Mouse (Mus musculus): ENCODE data around the gene Fubp1. TPM values are rescaled to one million over a fixed set of nuclear protein-coding genes. Genes with fewer than 3 reads are reported as not detected.
A peak's percentile ranks its signal among the peaks of the same experiment; 100 is the strongest.

The Fubp1 gene
- polyA plus RNA-seq, 1 experiment, result 142 TPM

DNA sequence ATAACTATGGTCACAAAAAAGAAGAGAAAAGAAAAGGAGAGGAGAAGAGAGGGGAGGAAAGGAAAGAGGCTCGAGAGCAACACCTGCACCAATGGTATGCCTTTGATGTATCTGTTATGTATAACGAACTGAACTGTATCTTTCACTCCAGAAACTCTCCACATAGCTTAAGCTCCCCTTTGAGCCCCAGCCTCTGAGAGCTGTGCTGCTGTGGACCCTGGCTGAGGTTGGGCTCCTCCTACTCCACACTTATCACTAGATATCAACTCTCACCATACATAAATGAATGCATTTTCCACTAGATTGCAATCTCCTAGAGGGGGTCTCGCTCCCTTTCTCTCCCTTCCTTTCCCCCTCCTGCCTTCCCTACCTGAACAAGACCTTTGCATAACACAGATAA is 6.2 kb upstream of the Fubp1 start:
- no peak overlapping the region for H3K4me3 ChIP-seq (ENCODE audit: insufficient read depth, low read length)
- TF ChIP-seq CTCF (IDR thresholded peaks at IDR 0.05; ENCODE audit: borderline replicate concordance, insufficient read depth, low read length) (no peak), POLR2A (IDR thresholded peaks at IDR 0.05; ENCODE audit: low read depth, low read length) (no peak)
- no peak overlapping the region for H3K27ac ChIP-seq (ENCODE audit: insufficient read depth, low read length)
- peaks cover 6% of the 10 kb centered on the region; the same call in 1 of the 2 replicates for H3K4me1 ChIP-seq (ENCODE audit: control insufficient read depth, insufficient read depth, low read length)

DNA sequence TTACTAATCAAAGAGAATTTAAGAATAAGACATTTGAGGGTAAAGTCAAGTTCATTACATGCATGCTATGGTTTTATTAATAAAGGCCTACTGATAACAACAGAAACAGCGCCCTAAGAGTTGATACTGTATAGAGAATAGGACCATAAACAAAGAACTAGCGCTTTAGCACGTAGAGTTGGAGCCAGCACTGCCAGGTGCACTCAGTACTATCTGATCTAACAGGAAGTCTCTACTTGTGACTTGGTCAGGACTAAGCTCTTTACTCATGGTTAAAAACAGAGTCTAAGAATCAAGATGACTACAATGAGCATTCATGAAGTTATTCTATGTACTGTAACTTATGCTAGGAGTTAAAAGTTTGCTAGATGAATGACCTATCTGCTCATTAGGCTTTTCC is 5.6 kb upstream of the Fubp1 start:
- no peak for TF ChIP-seq CTCF (IDR thresholded peaks at IDR 0.05; ENCODE audit: borderline replicate concordance, insufficient read depth, low read length)
- no peak for TF ChIP-seq POLR2A (IDR thresholded peaks at IDR 0.05; ENCODE audit: low read depth, low read length)
- no peak overlapping the region for H3K4me3 ChIP-seq (ENCODE audit: insufficient read depth, low read length)
- H3K4me1 ChIP-seq (ENCODE audit: control insufficient read depth, insufficient read depth, low read length), result peaks cover 6% of the 10 kb centered on the region; the same call in 1 of the 2 replicates
- H3K27ac ChIP-seq (ENCODE audit: insufficient read depth, low read length), result no peak overlapping the region

- no peak overlapping the region for H3K27ac ChIP-seq (ENCODE audit: insufficient read depth, low read length)
- no peak overlapping the region for H3K4me3 ChIP-seq (ENCODE audit: insufficient read depth, low read length)
- H3K4me1 ChIP-seq (ENCODE audit: control insufficient read depth, insufficient read depth, low read length), result peaks cover 6% of the 10 kb centered on the region; the same call in 1 of the 2 replicates
- TF ChIP-seq POLR2A (IDR thresholded peaks at IDR 0.05; ENCODE audit: low read depth, low read length) (no peak), CTCF (IDR thresholded peaks at IDR 0.05; ENCODE audit: borderline replicate concordance, insufficient read depth, low read length) (no peak)
Measured at GRCm38 (mm10) chr3:152207156-152207555, 3.1 kb upstream of the Fubp1 start.

DNA sequence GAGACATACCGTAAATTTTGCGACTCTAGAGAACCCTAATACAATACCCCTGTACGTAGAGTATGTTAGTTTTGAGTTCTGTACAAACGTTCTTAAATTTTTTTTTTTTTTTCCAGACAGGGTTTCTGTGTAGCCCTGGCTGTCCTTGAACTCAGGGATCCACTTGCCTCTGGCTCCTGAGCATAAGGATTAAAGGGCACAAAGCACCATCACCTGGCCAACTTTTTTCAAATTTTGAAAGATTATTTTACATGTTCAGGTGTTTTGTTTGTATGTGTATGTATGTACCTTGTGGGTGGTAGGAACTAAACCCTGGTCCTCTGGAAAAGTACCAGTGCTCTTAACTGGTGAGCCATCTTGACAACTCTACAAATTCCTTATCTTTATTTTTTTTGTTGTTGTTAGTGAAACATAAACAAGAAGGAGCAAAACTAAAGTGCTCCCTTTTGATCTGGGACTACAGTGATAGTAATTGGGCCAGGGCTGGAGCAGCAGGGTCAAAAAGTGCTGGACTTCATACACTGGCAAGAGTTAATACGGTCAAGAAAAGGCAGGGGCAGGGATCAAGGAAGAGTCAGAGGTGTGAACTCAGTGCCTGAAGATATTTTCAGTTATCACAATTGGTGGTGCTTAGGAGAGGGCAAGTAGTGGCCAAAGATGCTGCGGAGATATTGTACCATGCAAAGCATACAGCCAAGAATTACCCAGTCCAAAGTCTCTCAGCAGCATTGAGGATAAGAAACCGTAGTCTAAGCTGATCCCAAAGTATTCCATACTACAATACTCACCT is 1.9 kb upstream of the Fubp1 start:
- Histone ChIP-seq H3K4me1 (ENCODE audit: control insufficient read depth, insufficient read depth, low read length) (peaks cover 6% of the 10 kb centered on the region; the same call in 1 of the 2 replicates), H3K27ac (ENCODE audit: insufficient read depth, low read length) (no peak overlapping the region), H3K4me3 (ENCODE audit: insufficient read depth, low read length) (no peak overlapping the region)
- no peak for TF ChIP-seq CTCF (IDR thresholded peaks at IDR 0.05; ENCODE audit: borderline replicate concordance, insufficient read depth, low read length)
- no peak for TF ChIP-seq POLR2A (IDR thresholded peaks at IDR 0.05; ENCODE audit: low read depth, low read length)

DNA sequence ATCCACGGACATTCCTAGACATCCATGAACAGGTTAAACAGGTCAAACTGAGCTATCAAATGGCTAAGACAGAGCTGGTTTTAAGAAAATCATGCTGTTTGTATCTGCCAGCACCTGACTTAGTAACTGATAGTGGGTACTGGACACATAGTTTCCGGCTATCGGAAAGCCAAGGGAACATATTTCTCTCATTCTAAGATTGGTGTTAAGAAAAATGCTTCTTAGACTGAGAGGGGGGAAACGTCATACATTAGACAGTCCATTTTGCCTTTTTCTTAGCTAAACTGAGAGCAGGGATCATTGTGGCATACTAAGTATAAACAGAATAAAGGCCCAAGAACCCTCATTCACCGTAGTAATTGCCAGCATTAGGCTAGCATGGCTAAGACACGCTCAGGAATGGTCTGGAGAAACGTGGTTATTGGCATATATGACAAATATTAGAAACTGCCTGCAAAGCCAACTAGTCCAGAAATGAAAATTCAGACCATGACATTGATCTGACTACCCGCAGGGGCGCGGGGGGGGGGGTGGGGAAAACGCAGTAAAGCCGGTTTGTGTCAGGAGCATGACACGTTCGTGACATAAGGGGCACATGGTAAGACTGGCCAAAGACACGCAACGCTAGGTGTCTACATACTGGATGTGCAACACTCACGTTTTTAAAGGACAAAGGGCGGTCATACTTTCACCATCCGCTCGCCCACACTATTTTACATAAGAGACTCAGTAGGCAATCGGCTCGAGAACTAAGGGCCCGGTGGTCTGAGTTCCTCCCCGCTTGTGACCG is 850 bp upstream of the Fubp1 start:
- Histone ChIP-seq H3K4me1 (ENCODE audit: control insufficient read depth, insufficient read depth, low read length) (peaks cover 6% of the 10 kb centered on the region; the same call in 1 of the 2 replicates), H3K4me3 (ENCODE audit: insufficient read depth, low read length) (peak overlapping the region; percentile 95), H3K27ac (ENCODE audit: insufficient read depth, low read length) (peak overlapping the region; percentile 98)
- TF ChIP-seq POLR2A (IDR thresholded peaks at IDR 0.05; ENCODE audit: low read depth, low read length), result peak; percentile 62
- no peak for TF ChIP-seq CTCF (IDR thresholded peaks at IDR 0.05; ENCODE audit: borderline replicate concordance, insufficient read depth, low read length)

DNA sequence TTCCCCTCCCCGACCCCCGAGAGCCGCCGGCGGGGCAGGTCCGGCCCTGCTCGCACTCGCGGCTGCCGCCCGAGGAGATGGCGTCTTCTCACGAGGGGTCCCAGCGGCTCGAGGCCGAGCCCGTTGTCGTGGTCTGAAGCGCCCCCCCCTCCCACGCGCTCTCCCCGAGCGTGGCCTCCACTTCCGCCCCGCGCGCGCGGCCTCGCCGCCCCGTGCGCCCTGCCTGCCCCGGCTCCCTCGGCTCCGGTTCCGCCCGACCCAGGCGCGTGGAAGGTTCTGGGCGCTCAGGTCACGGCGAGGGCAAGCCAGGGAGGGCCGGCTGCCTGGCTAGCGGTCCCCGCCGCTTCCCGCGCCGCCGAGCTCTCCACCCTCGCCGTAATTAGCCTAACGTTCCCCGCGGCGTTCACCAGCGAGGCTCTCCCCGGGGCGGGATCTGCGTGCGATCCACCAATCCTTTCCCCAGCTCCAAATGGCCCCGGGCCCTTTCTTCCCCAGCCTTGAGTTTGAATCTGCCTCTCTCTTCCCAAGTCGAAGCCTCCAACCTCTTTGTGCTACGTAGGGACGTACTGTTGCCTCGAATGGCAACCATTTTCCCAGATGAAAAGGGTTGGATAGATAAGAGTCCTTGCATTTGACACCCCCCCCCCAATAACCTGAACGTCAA is 638 bp downstream of the Fubp1 start:
- TF ChIP-seq POLR2A (IDR thresholded peaks at IDR 0.05; ENCODE audit: low read depth, low read length), result no peak; the same call in 1 of the 2 replicates
- no peak for TF ChIP-seq CTCF (IDR thresholded peaks at IDR 0.05; ENCODE audit: borderline replicate concordance, insufficient read depth, low read length)
- Histone ChIP-seq H3K4me1 (ENCODE audit: control insufficient read depth, insufficient read depth, low read length) (peaks cover 6% of the 10 kb centered on the region; the same call in 1 of the 2 replicates), H3K27ac (ENCODE audit: insufficient read depth, low read length) (peak overlapping the region; percentile 77), H3K4me3 (ENCODE audit: insufficient read depth, low read length) (peak overlapping the region; percentile 99)

- Histone ChIP-seq H3K27ac (ENCODE audit: insufficient read depth, low read length) (0 out of 2 replicates have a peak overlapping the region, but pooled peaks have one; percentile 10), H3K4me3 (ENCODE audit: insufficient read depth, low read length) (peak overlapping the region; percentile 99), H3K4me1 (ENCODE audit: control insufficient read depth, insufficient read depth, low read length) (peaks cover 6% of the 10 kb centered on the region; the same call in 1 of the 2 replicates)
- TF ChIP-seq POLR2A (IDR thresholded peaks at IDR 0.05; ENCODE audit: low read depth, low read length), result no peak; the same call in none of the 2 replicates
- no peak for TF ChIP-seq CTCF (IDR thresholded peaks at IDR 0.05; ENCODE audit: borderline replicate concordance, insufficient read depth, low read length)
Measured at GRCm38 (mm10) chr3:152211731-152212279, 1.6 kb downstream of the Fubp1 start.

GRCm38 (mm10) chr3:152213416-152213815 is 3.2 kb downstream of the Fubp1 start:
- peak overlapping the region; percentile 26 for H3K4me3 ChIP-seq (ENCODE audit: insufficient read depth, low read length)
- no peak for TF ChIP-seq POLR2A (IDR thresholded peaks at IDR 0.05; ENCODE audit: low read depth, low read length)
- TF ChIP-seq CTCF (IDR thresholded peaks at IDR 0.05; ENCODE audit: borderline replicate concordance, insufficient read depth, low read length), result no peak
- H3K27ac ChIP-seq (ENCODE audit: insufficient read depth, low read length), result no peak overlapping the region
- 0 out of 2 replicates have a peak, but pooled peaks cover 2% of the 10 kb centered on the region for H3K4me1 ChIP-seq (ENCODE audit: control insufficient read depth, insufficient read depth, low read length)

DNA sequence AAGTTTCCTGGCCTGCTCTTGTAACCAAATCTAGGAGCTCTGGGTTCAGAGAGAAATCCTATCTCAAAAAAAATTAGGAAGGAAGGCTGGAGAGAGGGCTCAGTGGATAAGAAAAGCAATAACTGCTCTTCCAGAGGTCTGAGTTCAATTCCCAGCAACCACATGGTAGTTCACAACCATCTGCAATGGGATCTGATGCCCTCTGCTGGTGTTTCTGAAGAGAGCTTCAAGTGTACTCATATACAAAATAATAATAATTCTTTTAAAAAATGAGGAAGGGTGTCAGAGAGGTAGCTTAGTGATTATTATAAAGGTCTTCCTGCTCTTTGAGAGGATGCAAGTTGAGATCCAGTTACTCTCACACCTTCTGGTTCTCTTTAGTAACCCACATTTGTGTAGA is 14.7 kb downstream of the Fubp1 start:
- H3K4me1 ChIP-seq (ENCODE audit: control insufficient read depth, insufficient read depth, low read length), result no peaks in the 10 kb centered on the region
- H3K27ac ChIP-seq (ENCODE audit: insufficient read depth, low read length), result no peak overlapping the region
- TF ChIP-seq POLR2A (IDR thresholded peaks at IDR 0.05; ENCODE audit: low read depth, low read length), result no peak
- TF ChIP-seq CTCF (IDR thresholded peaks at IDR 0.05; ENCODE audit: borderline replicate concordance, insufficient read depth, low read length), result no peak
- no peak overlapping the region for H3K4me3 ChIP-seq (ENCODE audit: insufficient read depth, low read length)
